Mouse (Mus musculus) megakaryocyte, embryonic 14.5 days (primary cell): Measurements from ENCODE around the gene Madcam1. TPM values are rescaled to one million over a fixed set of nuclear protein-coding genes. Genes with fewer than 3 reads are reported as not detected.

Experiments
- H3K27me3 ChIP-seq: replicated peaks from 2 replicates; pipeline ENCODE3; 2012; ENCODE audit warnings: inconsistent platforms
- H3K36me3 ChIP-seq: replicated peaks from 2 replicates; pipeline ENCODE3; 2012; ENCODE audit warnings: low read length, inconsistent platforms, mixed read lengths
- H3K4me1 ChIP-seq: 2 replicates; pipeline ENCODE4 v1.6.1; 2012; ENCODE audit warnings: inconsistent platforms
- H3K4me3 ChIP-seq: replicated peaks from 2 replicates; pipeline ENCODE3; 2012; ENCODE audit warnings: moderate library complexity, mild to moderate bottlenecking, inconsistent platforms
- H3K9me3 ChIP-seq: 2 replicates; pipeline ENCODE4 v1.6.1; 2012; ENCODE audit warnings: inconsistent platforms
- FLI1 ChIP-seq: IDR thresholded peaks from 2 replicates; pipeline ENCODE4 v1.6.1; 2012; ENCODE audit warnings: low read length, inconsistent platforms, mixed read lengths
- GATA1 ChIP-seq: IDR thresholded peaks from 3 replicates; pipeline ENCODE4 v1.6.1; 2012; ENCODE audit warnings: mixed read lengths, low read length, inconsistent platforms, borderline replicate concordance
- polyA plus RNA-seq: library from polyadenylated mRNA; stranded (reverse); fragments of >175 nt; gene quantifications from 2 replicates; pipeline ENCODE4 v1.2.3, GENCODE M21; 2012; ENCODE audit warnings: low replicate concordance; ENCODE audit not compliant: insufficient read depth

Madcam1 gene
- polyA plus RNA-seq, 1 experiment = 0.78 TPM

- no peak for TF ChIP-seq FLI1
- no peak for TF ChIP-seq GATA1
- 0 out of 2 replicates have a peak, but pooled peaks cover 3% of the 10 kb centered on the region for H3K9me3 ChIP-seq
- peaks cover 30% of the 10 kb centered on the region for H3K4me1 ChIP-seq
- H3K27me3 ChIP-seq = peaks cover 86% of the 10 kb centered on the region
- H3K36me3 ChIP-seq = no peaks in the 10 kb centered on the region
- H3K4me3 ChIP-seq = peak overlapping the region; percentile 90
These were observed 53.4 kb downstream of the Madcam1 start for GRCm38 (mm10) chr10:79717640-79718357.

Other genes starting within 250 kb of the Madcam1 start
- gene Vmn2r83, start 195.8 kb upstream of the Madcam1 start, polyA plus RNA-seq = not detected in 2 replicates
- 5.7 and 5.9 TPM in 2 replicates for gene Plpp2, start 130.8 kb upstream of the Madcam1 start, polyA plus RNA-seq
- 32.9 and 68.6 TPM in 2 replicates for gene Mier2, start 109.4 kb upstream of the Madcam1 start, polyA plus RNA-seq
- 1.2 TPM in 1 of 2 replicates, not detected in the other for gene Theg, start 77.2 kb upstream of the Madcam1 start, polyA plus RNA-seq
- gene C2cd4c, start 50.5 kb upstream of the Madcam1 start, polyA plus RNA-seq = not detected in 2 replicates
- not detected in 2 replicates for gene Shc2, start 26.6 kb upstream of the Madcam1 start, polyA plus RNA-seq
- not detected in 2 replicates for gene Odf3l2, start 18.8 kb upstream of the Madcam1 start, polyA plus RNA-seq
- gene Tpgs1, start 4.8 kb downstream of the Madcam1 start, polyA plus RNA-seq = 209 and 257 TPM in 2 replicates
- 451 and 1,194 TPM in 2 replicates for gene Cdc34, start 17.6 kb downstream of the Madcam1 start, polyA plus RNA-seq
- 1.4 and 2.2 TPM in 2 replicates for gene Gzmm, start 24.5 kb downstream of the Madcam1 start, polyA plus RNA-seq
- gene Bsg, start 39.9 kb downstream of the Madcam1 start, polyA plus RNA-seq = 2,144 and 3,272 TPM in 2 replicates
- 1.5 and 1.8 TPM in 2 replicates for gene Hcn2, start 52.1 kb downstream of the Madcam1 start, polyA plus RNA-seq
- gene Polrmt, start 82.0 kb downstream of the Madcam1 start, polyA plus RNA-seq = 11.1 and 25.3 TPM in 2 replicates
- not detected in 2 replicates for gene Fgf22, start 90.5 kb downstream of the Madcam1 start, polyA plus RNA-seq
- 302 and 542 TPM in 2 replicates for gene Rnf126, start 102.4 kb downstream of the Madcam1 start, polyA plus RNA-seq
- gene Fstl3, start 112.7 kb downstream of the Madcam1 start, polyA plus RNA-seq = 1.6 TPM in 1 of 2 replicates, not detected in the other
- 0.70 TPM in 1 of 2 replicates, not detected in the other for gene Prss57, start 126.4 kb downstream of the Madcam1 start, polyA plus RNA-seq
- 39.0 and 54.6 TPM in 2 replicates for gene Palm, start 129.0 kb downstream of the Madcam1 start, polyA plus RNA-seq
- 1.5 and 2.5 TPM in 2 replicates for gene Misp, start 156.4 kb downstream of the Madcam1 start, polyA plus RNA-seq
- gene Ptbp1, start 189.9 kb downstream of the Madcam1 start, polyA plus RNA-seq = 849 and 1,831 TPM in 2 replicates
- 96.7 and 434 TPM in 2 replicates for gene Prtn3, start 209.9 kb downstream of the Madcam1 start, polyA plus RNA-seq
- gene Plppr3, start 210.1 kb downstream of the Madcam1 start, polyA plus RNA-seq = 0.80 and 16.9 TPM in 2 replicates
- 5.6 and 23.2 TPM in 2 replicates for gene Elane, start 221.7 kb downstream of the Madcam1 start, polyA plus RNA-seq
- gene Cfd, start 226.3 kb downstream of the Madcam1 start, polyA plus RNA-seq = not detected in 2 replicates
- 32.2 and 85.7 TPM in 2 replicates for gene Med16, start 244.4 kb downstream of the Madcam1 start, polyA plus RNA-seq
- not detected in 2 replicates for gene Gm26602, start 246.3 kb downstream of the Madcam1 start, polyA plus RNA-seq